Mouse (Mus musculus) hindbrain, embryonic 13.5 days (tissue): ENCODE measurements at regions not wholly inside any gene's neighbourhood (a gene's known extent, or its start where the extent isn't known, plus 50 kb on each side); places are given as distances from the start of the nearest gene placed in this dataset.

Experiments used
- ATAC-seq: fragments of 200-750 bp; cut with Nextera tagmentation; 2 replicates; pipeline ENCODE4 v1.8.0; 2017; ENCODE audit warnings: moderate TSS enrichment; ENCODE audit not compliant: low FRiP score
- H3K27ac ChIP-seq: fragments of 300-500 bp; sonication (generic); 2 replicates; pipeline ENCODE4 v1.5.1; 2015; ENCODE audit warnings: inconsistent platforms, mild to moderate bottlenecking, moderate library complexity
- H3K27me3 ChIP-seq: fragments of 300-500 bp; sonication (generic); 2 replicates; pipeline ENCODE4 v1.6.1; 2015; ENCODE audit warnings: mild to moderate bottlenecking, inconsistent platforms
- H3K36me3 ChIP-seq: fragments of 300-500 bp; sonication (generic); 2 replicates; pipeline ENCODE4 v1.6.1; 2015; ENCODE audit warnings: mild to moderate bottlenecking, inconsistent platforms
- H3K4me1 ChIP-seq: fragments of 300-500 bp; sonication (generic); replicated peaks from 2 replicates; pipeline ENCODE4 v1.6.1; 2015; ENCODE audit warnings: inconsistent platforms
- H3K4me2 ChIP-seq: fragments of 300-500 bp; sonication (generic); 2 replicates; pipeline ENCODE4 v1.6.1; 2015; ENCODE audit warnings: inconsistent platforms, mild to moderate bottlenecking, moderate library complexity
- H3K4me3 ChIP-seq: fragments of 300-500 bp; sonication (generic); 2 replicates; pipeline ENCODE4 v1.5.1; 2015; ENCODE audit warnings: mild to moderate bottlenecking, inconsistent platforms
- H3K9ac ChIP-seq: fragments of 300-500 bp; sonication (generic); 2 replicates; pipeline ENCODE4 v1.6.1; 2015; ENCODE audit warnings: mild to moderate bottlenecking, inconsistent platforms
- H3K9me3 ChIP-seq: fragments of 300-500 bp; sonication (generic); 2 replicates; pipeline ENCODE4 v1.6.1; 2016; ENCODE audit warnings: inconsistent platforms
- WGBS: fragments of 180-500 bp; shearing (Covaris S2); methylation state at CpG from one replicate; pipeline ENCODE4 v1.1.7; 2015; 5-methylcytosine and 5-hydroxymethylcytosine counted together

DNA sequence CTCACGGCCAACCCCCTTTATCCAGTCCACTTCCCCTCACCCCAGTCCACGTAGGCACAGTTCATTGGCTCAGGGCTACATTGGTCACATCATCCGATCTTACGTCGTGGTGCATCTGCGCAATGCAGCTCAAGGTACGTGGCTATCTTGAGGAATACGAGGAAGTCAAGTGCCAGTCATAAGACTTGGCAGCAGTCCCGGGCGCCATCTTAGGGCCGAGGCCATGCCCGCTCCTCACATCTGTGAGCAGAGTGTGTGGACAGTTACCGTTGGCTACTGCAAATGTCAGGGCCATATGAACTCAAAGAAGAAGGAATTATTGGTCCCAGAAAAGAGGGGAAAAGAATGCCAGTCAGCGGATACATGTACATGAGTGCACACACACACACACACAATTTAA lies 228.8 kb downstream of the Ppp4r2 start:
- Histone ChIP-seq H3K9me3 (no peaks in the 10 kb centered on the region), H3K4me3 (no peak overlapping the region), H3K36me3 (no peaks in the 10 kb centered on the region), H3K4me1 (peaks cover 14% of the 10 kb centered on the region), H3K4me2 (no peak overlapping the region), H3K27me3 (no peaks in the 10 kb centered on the region), H3K27ac (no peak overlapping the region), H3K9ac (no peak overlapping the region)
- ATAC-seq = no peak
- 93% methylated on average over 14 of the region's 14 CpGs for WGBS

DNA sequence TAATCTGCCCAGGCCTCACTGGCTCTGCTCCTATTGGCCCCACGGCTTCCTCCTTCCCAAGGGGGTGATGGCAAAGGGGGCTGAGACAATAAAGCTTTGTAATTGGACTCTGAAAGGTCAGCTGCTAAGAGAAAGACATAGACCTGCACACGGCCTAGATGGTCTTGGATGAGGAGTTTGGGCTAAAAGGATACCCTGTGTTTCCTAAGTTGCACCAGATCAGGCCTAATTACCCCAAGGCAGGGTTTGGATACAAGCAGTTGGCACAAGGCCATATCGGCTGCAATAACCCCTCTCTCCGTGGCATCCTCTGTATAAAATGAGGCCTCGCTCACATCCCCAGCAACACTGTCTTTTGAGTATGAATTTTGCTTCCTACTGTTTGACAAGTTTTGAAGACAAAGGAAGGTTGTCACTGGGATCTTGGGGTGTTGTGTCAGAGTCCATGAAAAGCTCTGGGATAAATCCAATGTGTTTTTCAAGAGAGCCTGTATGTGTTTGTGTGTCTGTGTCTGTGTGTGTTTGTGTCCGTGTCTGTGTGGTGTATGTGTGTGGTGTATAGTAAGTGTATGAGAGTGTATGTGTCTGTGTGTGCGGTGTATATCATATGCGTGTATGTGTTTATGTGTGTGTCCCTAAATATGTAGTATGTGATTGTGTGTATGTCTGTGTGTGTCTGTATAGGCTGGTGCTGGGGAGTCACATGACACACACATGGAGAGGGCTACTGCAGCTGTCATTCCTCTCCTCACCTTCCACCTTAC lies 242.5 kb downstream of the Ppp4r2 start:
- 60% methylated on average over 8 of the region's 8 CpGs for WGBS
- H3K27me3 ChIP-seq = no peaks in the 10 kb centered on the region
- peak; percentile 61 for ATAC-seq
- no peak overlapping the region for H3K9ac ChIP-seq
- H3K4me1 ChIP-seq = peaks cover 19% of the 10 kb centered on the region
- H3K4me3 ChIP-seq = no peak overlapping the region
- no peak overlapping the region for H3K4me2 ChIP-seq
- no peak overlapping the region for H3K27ac ChIP-seq
- no peaks in the 10 kb centered on the region for H3K36me3 ChIP-seq
- H3K9me3 ChIP-seq = no peaks in the 10 kb centered on the region

DNA sequence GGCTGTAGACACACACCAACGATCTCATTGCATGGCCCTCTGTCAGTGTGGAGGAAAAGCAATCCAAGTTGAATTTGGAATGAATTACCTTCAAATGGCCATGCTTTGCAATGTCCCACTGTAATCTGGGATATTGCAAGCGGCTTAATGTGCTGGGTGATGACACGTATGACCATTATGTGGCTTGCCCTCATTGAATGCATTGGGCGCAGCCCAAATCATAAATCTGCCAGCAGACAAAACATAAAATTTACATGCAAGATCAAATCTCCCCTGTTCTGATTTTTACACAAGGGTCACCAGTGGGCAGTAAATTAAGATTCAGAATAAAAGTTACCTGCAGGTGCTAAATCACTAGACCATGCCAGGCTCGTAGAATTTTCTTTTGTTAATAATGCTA lies 244.9 kb downstream of the Ppp4r2 start:
- H3K27me3 ChIP-seq = 0 out of 2 replicates have a peak, but pooled peaks cover 3% of the 10 kb centered on the region
- no peaks in the 10 kb centered on the region for H3K9me3 ChIP-seq
- H3K4me1 ChIP-seq = peaks cover 19% of the 10 kb centered on the region
- no peak overlapping the region for H3K4me3 ChIP-seq
- H3K36me3 ChIP-seq = no peaks in the 10 kb centered on the region
- ATAC-seq = no peak
- WGBS = 67% methylated on average over 5 of the region's 5 CpGs
- H3K4me2 ChIP-seq = no peak overlapping the region
- no peak overlapping the region for H3K9ac ChIP-seq
- H3K27ac ChIP-seq = 0 out of 2 replicates have a peak overlapping the region, but pooled peaks have one; percentile 19

DNA sequence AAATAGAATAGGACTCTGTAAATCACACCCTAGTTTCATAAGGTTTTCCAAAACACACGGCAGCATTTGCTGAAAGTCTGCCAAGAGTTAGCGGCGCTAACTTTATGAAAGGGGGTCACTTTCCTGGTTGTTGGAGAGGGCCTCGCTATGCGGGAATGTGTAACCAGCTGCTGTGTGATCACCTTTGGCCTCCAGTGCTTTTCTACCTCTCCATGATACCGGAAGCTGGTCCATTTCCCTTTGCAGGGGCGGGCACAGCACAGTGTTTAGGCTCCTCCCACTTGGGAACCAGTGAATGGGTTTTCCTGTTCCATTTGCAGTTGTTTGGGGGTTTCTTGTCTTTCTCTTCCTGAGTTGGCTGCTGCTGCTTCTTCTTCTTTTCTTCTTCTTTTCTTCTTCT lies 250.3 kb downstream of the Ppp4r2 start:
- no peaks in the 10 kb centered on the region for H3K36me3 ChIP-seq
- no peak for ATAC-seq
- no peak overlapping the region for H3K4me2 ChIP-seq
- no peak overlapping the region for H3K4me3 ChIP-seq
- H3K9ac ChIP-seq = no peak overlapping the region
- 0 out of 2 replicates have a peak, but pooled peaks cover 3% of the 10 kb centered on the region for H3K27me3 ChIP-seq
- 69% methylated on average over 7 of the region's 7 CpGs for WGBS
- H3K27ac ChIP-seq = no peak overlapping the region
- no peaks in the 10 kb centered on the region for H3K4me1 ChIP-seq
- no peaks in the 10 kb centered on the region for H3K9me3 ChIP-seq

DNA sequence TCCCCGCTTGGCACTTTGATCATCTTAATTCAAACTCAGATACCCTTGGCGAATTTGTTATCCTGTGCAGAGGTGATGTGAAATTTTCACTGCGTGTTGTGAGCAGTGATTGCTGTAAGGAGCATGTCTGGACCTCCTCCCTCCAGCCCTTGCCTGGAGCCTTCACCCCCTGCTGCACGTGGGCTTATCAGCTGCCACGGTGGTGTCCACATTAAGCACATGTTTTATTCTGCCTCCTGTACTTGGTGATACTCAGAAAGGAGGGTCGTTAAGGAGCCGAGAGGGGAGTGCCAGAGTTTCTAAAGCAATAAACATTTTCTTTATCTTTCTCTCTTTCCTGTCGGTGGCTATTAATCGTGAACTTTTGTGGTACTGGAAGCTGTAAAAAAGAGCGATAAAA lies 258.8 kb downstream of the Ppp4r2 start:
- Histone ChIP-seq H3K4me1 (no peaks in the 10 kb centered on the region), H3K4me3 (no peak overlapping the region), H3K9me3 (no peaks in the 10 kb centered on the region), H3K9ac (no peak overlapping the region), H3K36me3 (no peaks in the 10 kb centered on the region), H3K27ac (no peak overlapping the region), H3K4me2 (no peak overlapping the region), H3K27me3 (no peaks in the 10 kb centered on the region)
- 39% methylated on average over 10 of the region's 10 CpGs for WGBS
- no peak for ATAC-seq
